Mouse (Mus musculus) heart, postnatal 10 days (tissue): ENCODE measurements around the gene D330020A13Rik. TPM values are rescaled to one million over a fixed set of nuclear protein-coding genes. Genes with fewer than 3 reads are reported as not detected.
"Not testable (repeated sequence)": the region's sequence is repeated elsewhere in the genome, so short reads cannot be mapped to it uniquely, and the experiment has no call there.

Source experiments
- DNase-seq, 2 experiments: peaks; one replicate each; pipeline ENCODE4 v3.0.0; 2021
- intact Hi-C: fragments of 180-260 bp; cut with DNase I; formaldehyde crosslinking; loops from one replicate; pipeline ENCODE4 v1.15.1; 2025
- total RNA-seq, 2 experiments: library from RNA; stranded (reverse); gene quantifications; 2 replicates each; pipeline ENCODE4 v1.2.3; 2021

D330020A13Rik gene
- total RNA-seq, 2 experiments from 2014 or later, result not detected

DNA sequence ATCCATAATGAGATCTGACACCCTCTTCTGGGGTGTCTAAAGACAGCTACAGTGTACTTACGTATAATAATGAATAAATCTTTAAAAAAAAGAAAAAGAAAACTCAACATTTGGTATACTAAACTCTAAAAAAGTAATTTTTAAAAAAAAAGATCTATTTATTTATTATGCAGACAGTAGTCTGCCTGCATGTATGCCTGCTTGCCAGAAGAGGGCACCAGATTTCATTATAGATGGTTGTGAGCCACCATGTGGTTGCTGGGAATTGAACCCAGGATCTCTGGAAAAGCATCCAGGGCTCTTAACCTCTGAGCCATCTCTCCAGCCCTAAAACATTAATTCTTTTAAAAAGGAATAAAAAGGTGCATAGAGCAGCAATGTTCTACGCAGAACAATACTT is 2.4 kb downstream of the D330020A13Rik start:
- intact Hi-C loops, DNase-seq: not testable (repeated sequence)

GRCm38 (mm10) chr6:120301137-120301536 is 7.0 kb downstream of the D330020A13Rik start:
- intact Hi-C loops, result loop anchor here (1.0 kb wide), 1 partner anchor 79 kb away; no protein-coding TSS in a partner anchor

GRCm38 (mm10) chr6:120302755-120303316 is 8.7 kb downstream of the D330020A13Rik start:
- intact Hi-C loops, result no loop called here
- DNase-seq, result peak; percentile 24 to 43

More at GRCm38 (mm10) chr6:120301137-120301536, 7.0 kb downstream of the D330020A13Rik start:
- peak; percentile 58 to 64 for DNase-seq

- peak; percentile 18 to 26 for DNase-seq
- intact Hi-C loops, result no loop called here
Observed at GRCm38 (mm10) chr6:120306859-120307594, 12.9 kb downstream of the D330020A13Rik start.

DNA sequence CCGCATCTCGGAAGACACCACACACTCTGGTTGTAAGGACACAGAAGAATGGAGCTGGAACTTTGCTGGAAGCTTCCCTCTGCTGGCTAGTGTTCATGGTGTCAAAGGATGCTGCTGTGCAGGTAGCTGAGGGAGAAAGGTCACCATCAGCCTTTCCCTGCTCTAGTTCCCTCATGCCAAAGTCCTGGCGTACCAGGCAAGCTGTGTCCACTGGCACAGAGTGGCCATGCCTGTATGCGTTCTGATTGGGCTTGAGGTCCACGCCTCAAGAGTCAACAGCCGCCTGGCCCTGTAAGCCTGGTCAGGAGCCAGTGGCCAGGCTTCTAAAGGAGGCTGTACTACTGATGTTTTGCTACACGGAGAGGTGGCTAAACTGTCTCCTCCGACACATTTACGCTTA is 15.2 kb downstream of the D330020A13Rik start:
- peak; percentile 18 to 21 for DNase-seq
- intact Hi-C loops, result no loop called here

DNA sequence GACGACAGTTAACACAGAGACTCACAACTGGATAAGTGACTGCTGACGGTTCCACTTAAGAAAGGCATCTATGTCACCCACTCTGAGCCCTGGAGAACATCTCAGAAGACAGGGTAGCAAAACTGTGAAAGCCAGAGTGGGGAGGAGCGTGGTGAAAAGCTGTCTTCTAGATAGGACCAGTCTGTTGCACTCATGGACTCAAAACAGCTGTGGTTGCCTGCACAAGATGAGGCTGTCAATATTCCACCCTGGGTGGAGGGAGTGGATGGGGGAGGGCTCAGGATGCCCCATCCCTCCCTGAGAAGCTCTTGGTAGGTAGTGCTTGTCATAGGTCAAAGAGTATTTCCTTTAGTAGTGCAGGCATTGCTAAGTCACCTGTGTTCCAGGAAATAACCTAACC is 15.6 kb downstream of the D330020A13Rik start:
- DNase-seq, result peak in 1 of 2 experiments; percentile 17
- intact Hi-C loops, result no loop called here

GRCm38 (mm10) chr6:120312443-120312842 is 18.3 kb downstream of the D330020A13Rik start:
- intact Hi-C loops, result no loop called here

GRCm38 (mm10) chr6:120318303-120318940 is 24.3 kb downstream of the D330020A13Rik start:
- no peak for DNase-seq
- intact Hi-C loops, result no loop called here

More at GRCm38 (mm10) chr6:120312443-120312842, 18.3 kb downstream of the D330020A13Rik start:
- DNase-seq, result no peak

- peak in 1 of 2 experiments; percentile 10 for DNase-seq
- intact Hi-C loops, result no loop called here
Observed at GRCm38 (mm10) chr6:120319129-120319528, 25.0 kb downstream of the D330020A13Rik start.

- intact Hi-C loops, result no loop called here
Observed at GRCm38 (mm10) chr6:120320369-120320768, 26.2 kb downstream of the D330020A13Rik start.

GRCm38 (mm10) chr6:120324295-120324927 is 30.2 kb downstream of the D330020A13Rik start:
- intact Hi-C loops, result loop anchor here (2.0 kb wide), 1 partner anchor 102 kb away; no protein-coding TSS in a partner anchor
- DNase-seq, result peak; percentile 74 to 83

More at GRCm38 (mm10) chr6:120320369-120320768, 26.2 kb downstream of the D330020A13Rik start:
- no peak for DNase-seq

DNA sequence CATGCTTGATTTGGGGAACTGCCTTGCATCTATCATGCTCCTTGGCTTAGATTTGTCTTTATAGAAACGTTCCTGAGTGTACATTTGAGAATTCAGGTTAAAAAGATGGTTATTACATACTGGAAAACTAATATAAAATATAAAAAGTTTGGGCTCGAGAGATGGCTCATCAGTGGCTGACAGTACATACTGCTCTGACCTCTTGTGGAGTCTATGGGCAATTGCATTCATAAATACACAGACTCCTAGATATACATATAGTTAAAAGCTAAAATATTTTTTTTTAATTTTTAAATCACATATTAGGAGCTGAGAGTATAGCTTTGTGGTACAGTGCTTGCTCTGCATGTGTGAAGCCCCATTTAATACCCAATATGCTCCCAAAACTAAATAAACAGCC is 38.2 kb downstream of the D330020A13Rik start:
- DNase-seq, result no peak
- intact Hi-C loops, result no loop called here

DNA sequence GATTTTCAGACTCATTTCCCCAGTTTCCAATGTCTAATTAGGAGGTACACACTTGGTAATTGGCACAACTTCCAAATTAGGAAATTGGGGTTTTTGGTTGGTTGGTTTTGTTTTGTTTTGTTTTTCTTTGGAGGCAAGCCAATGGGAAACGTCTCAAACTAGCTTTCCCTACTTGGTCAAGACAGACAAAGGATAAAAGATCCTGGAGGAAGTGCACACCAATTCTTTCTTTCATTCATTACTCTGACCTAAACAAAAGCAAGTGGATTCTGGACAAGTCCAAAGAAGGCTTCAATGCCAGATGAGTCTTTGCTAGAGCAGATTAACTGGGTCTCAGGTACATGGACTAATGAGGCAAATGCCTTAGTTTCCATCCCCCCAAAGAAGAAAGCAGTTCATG is 49.8 kb downstream of the D330020A13Rik start:
- no peak for DNase-seq
- intact Hi-C loops, result no loop called here

Other genes with a start within 250 kb of the D330020A13Rik start
- gene Ninj2, start 201.0 kb upstream of the D330020A13Rik start, total RNA-seq, result not detected
- under 1 TPM; 0.25 to 0.67 TPM for gene B4galnt3, start 195 bp downstream of the D330020A13Rik start, total RNA-seq
- gene Kdm5a, start 69.8 kb downstream of the D330020A13Rik start, total RNA-seq, result 10 to 100 TPM; 46.0 to 47.5 TPM
- gene Ccdc77, start 70.0 kb downstream of the D330020A13Rik start, total RNA-seq, result 10 to 100 TPM in 1 of 2 experiments, 1 to 10 TPM in 1; 9.4 to 11.6 TPM
- gene Il17ra, start 168.9 kb downstream of the D330020A13Rik start, total RNA-seq, result 1 to 10 TPM; 2.9 to 3.6 TPM
- under 1 TPM in 1 of 2 experiments, not detected in 1; 0.05 TPM for gene Tmem121b, start 199.4 kb downstream of the D330020A13Rik start, total RNA-seq
- gene Hdhd5, start 237.0 kb downstream of the D330020A13Rik start, total RNA-seq, result 10 to 100 TPM; 21.2 to 21.4 TPM